Mouse (Mus musculus): ENCODE measurements around the gene Itsn1.

GRCm38 (mm10) chr16:91853223-91853622, 124.1 kb downstream of the Itsn1 start:
- TF ChIP-seq CTCF (IDR thresholded peaks at IDR 0.05) (no peak), EP300 (IDR thresholded peaks at IDR 0.05) (no peak)
